Mouse (Mus musculus) erythroblast, embryonic 14.5 days (primary cell): Measurements from ENCODE around the gene Poc1a.

Experiments
- GATA1 ChIP-seq: IDR thresholded peaks from 2 replicates; pipeline ENCODE4 v1.6.1; 2012; ENCODE audit warnings: low read length, inconsistent platforms, mixed read lengths
- TAL1 ChIP-seq: IDR thresholded peaks from 3 replicates; pipeline ENCODE4 v1.6.1; 2012; ENCODE audit warnings: low read length, inconsistent platforms, mixed read lengths

GRCm38 (mm10) chr9:106249550-106249949 lies 31.3 kb upstream of the Poc1a start:
- TF ChIP-seq TAL1 (no peak), GATA1 (no peak)
